In the genomic region with DNA sequence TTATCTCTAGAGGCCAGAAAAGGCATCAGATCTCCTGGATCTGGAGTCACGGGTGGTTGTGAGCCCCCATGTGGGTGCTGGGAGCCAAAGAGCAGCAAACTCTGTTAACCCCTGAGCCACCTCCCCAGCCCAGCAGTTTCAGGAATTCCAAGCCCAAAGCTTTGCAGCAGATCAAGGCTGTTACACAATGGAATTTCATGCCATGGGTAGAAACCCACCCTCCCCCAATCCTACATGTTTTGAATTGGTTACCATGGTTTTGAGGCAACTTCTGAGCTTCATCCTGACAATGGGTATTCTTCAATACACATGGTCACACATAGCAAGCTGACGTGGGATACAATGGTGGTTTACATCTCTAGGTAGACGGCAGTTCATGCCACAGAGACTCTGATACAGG, we compare ENCODE assay signal across 20 mouse cellular contexts. TPM values are rescaled to one million over a fixed set of nuclear protein-coding genes. Genes with fewer than 3 reads are reported as not detected.
DNase-seq lines count a peak whose midpoint lies in the region; ATAC-seq lines count a peak whose summit lies in the region.
"Had no signal": no experiment of that assay in that cellular context is flagged by ENCODE, and none has a peak within 500 bp of the region (broad histone marks: within the 10 kb centered on the region; RNA-seq: fewer than 3 reads in every experiment).

No protein-coding gene starts in this region.

- H3K4me1 ChIP-seq in forebrain, embryonic 12.5 days, result peaks cover 20% of the 10 kb centered on the region
- peaks cover 7% of the 10 kb centered on the region; the same call in 1 of the 2 replicates for H3K4me1 ChIP-seq in forebrain, embryonic 11.5 days (replicated peaks; ENCODE audit: control insufficient read depth, insufficient read depth, low read length)
- H3K4me1 ChIP-seq in midbrain, embryonic 10.5 days, result peaks cover 29% of the 10 kb centered on the region
- H3K4me1 ChIP-seq in midbrain, embryonic 15.5 days, result peaks cover 8% of the 10 kb centered on the region
- H3K4me1 ChIP-seq: heart, embryonic 15.5 days; intestine, embryonic 15.5 days had no signal

- DNase-seq in forebrain, embryonic 11.5 days (ENCODE audit: low spot score), result no peak
- DNase-seq in midbrain, embryonic 10.5 days (ENCODE audit: low spot score), result peak; percentile 50
- peak; percentile 29 for DNase-seq in embryo, embryonic 10 days (ENCODE audit: low spot score)
- peak; percentile 37 for DNase-seq in mesoderm, embryonic 11.5 days (ENCODE audit: low read depth, low spot score)
- no peak for DNase-seq in lung, adult 18-20 months
- DNase-seq: adrenal gland, postnatal 14 days; cerebellum, adult 11-12 months; cerebellum, adult 9-10 months; cerebellum, postnatal 25 days; gastrocnemius, postnatal 14 days; heart, adult 2 months had no signal

- ATAC-seq in forebrain, embryonic 12.5 days (ENCODE audit: low FRiP score), result no peak
- ATAC-seq in forebrain, embryonic 11.5 days (replicated peaks; ENCODE audit: low FRiP score), result no peak
- no peak for ATAC-seq in midbrain, embryonic 15.5 days (replicated peaks)
- ATAC-seq: activated CD4-positive, CD25-positive, alpha-beta regulatory T cell, adult 4 months; forebrain, embryonic 15.5 days; intestine, embryonic 15.5 days had no signal

- H3K9me3 ChIP-seq in forebrain, embryonic 12.5 days, result no peaks in the 10 kb centered on the region
- no peaks in the 10 kb centered on the region for H3K9me3 ChIP-seq in forebrain, embryonic 11.5 days (ENCODE audit: control insufficient read depth, low read length)
- no peaks in the 10 kb centered on the region for H3K9me3 ChIP-seq in midbrain, embryonic 10.5 days (replicated peaks)
- H3K9me3 ChIP-seq in midbrain, embryonic 15.5 days, result no peaks in the 10 kb centered on the region
- H3K9me3 ChIP-seq: embryonic facial prominence, embryonic 12.5 days; forebrain, embryonic 15.5 days; heart, embryonic 15.5 days; hindbrain, embryonic 12.5 days; intestine, embryonic 15.5 days had no signal

- no peaks in the 10 kb centered on the region for H3K36me3 ChIP-seq in forebrain, embryonic 12.5 days (replicated peaks)
- no peaks in the 10 kb centered on the region for H3K36me3 ChIP-seq in forebrain, embryonic 11.5 days (ENCODE audit: control insufficient read depth, insufficient read depth, low read length)
- no peaks in the 10 kb centered on the region for H3K36me3 ChIP-seq in midbrain, embryonic 10.5 days
- no peaks in the 10 kb centered on the region for H3K36me3 ChIP-seq in midbrain, embryonic 15.5 days (replicated peaks)
- H3K36me3 ChIP-seq: embryonic facial prominence, embryonic 12.5 days; forebrain, embryonic 15.5 days; heart, embryonic 15.5 days; hindbrain, embryonic 12.5 days; intestine, embryonic 15.5 days had no signal

- H3K4me2 ChIP-seq in forebrain, embryonic 12.5 days, result no peak overlapping the region
- no peak overlapping the region for H3K4me2 ChIP-seq in forebrain, embryonic 11.5 days (ENCODE audit: low read depth, low read length, severe bottlenecking)
- no peak overlapping the region for H3K4me2 ChIP-seq in midbrain, embryonic 15.5 days
- H3K4me2 ChIP-seq: embryonic facial prominence, embryonic 12.5 days; forebrain, embryonic 15.5 days; heart, embryonic 11.5 days; heart, embryonic 15.5 days; hindbrain, embryonic 12.5 days; intestine, embryonic 15.5 days had no signal

- 31% methylated on average over 3 of the region's 3 CpGs for WGBS in forebrain, embryonic 12.5 days
- WGBS in forebrain, embryonic 11.5 days, result 33% methylated on average over 3 of the region's 3 CpGs
- WGBS in midbrain, embryonic 10.5 days, result 25% methylated on average over 3 of the region's 3 CpGs
- WGBS in midbrain, embryonic 15.5 days, result 19% methylated on average over 3 of the region's 3 CpGs

- no peak overlapping the region for H3K9ac ChIP-seq in forebrain, embryonic 12.5 days
- H3K9ac ChIP-seq in forebrain, embryonic 11.5 days (ENCODE audit: low read length), result no peak overlapping the region
- no peak overlapping the region for H3K9ac ChIP-seq in midbrain, embryonic 15.5 days
- H3K9ac ChIP-seq: embryonic facial prominence, embryonic 12.5 days; forebrain, embryonic 15.5 days; heart, embryonic 15.5 days; hindbrain, embryonic 12.5 days; intestine, embryonic 15.5 days had no signal

- no peaks in the 10 kb centered on the region for H3K27me3 ChIP-seq in forebrain, embryonic 12.5 days
- H3K27me3 ChIP-seq in forebrain, embryonic 11.5 days (ENCODE audit: control insufficient read depth, insufficient read depth, low read length), result no peaks in the 10 kb centered on the region
- H3K27me3 ChIP-seq in midbrain, embryonic 10.5 days (ENCODE audit: low read depth, poor library complexity, severe bottlenecking), result no peaks in the 10 kb centered on the region
- H3K27me3 ChIP-seq in midbrain, embryonic 15.5 days (replicated peaks), result no peaks in the 10 kb centered on the region; the same call in 1 of the 2 replicates
- H3K27me3 ChIP-seq: embryonic facial prominence, embryonic 12.5 days; forebrain, embryonic 15.5 days; heart, embryonic 15.5 days; hindbrain, embryonic 12.5 days; intestine, embryonic 15.5 days had no signal

- 0 out of 2 replicates have a peak overlapping the region, but pooled peaks have one; percentile 8 for H3K27ac ChIP-seq in forebrain, embryonic 12.5 days
- H3K27ac ChIP-seq in forebrain, embryonic 11.5 days (ENCODE audit: low read depth, low read length), result no peak overlapping the region
- peak overlapping the region; percentile 61; the same call in 1 of the 2 replicates for H3K27ac ChIP-seq in midbrain, embryonic 10.5 days (replicated peaks)
- no peak overlapping the region for H3K27ac ChIP-seq in midbrain, embryonic 15.5 days
- H3K27ac ChIP-seq: embryonic facial prominence, embryonic 12.5 days; forebrain, embryonic 15.5 days; heart, adult 2 months; heart, embryonic 15.5 days; hindbrain, embryonic 12.5 days; intestine, embryonic 15.5 days had no signal

- H3K4me3 ChIP-seq in forebrain, embryonic 12.5 days (replicated peaks), result no peak overlapping the region
- H3K4me3 ChIP-seq in forebrain, embryonic 11.5 days (ENCODE audit: low read depth, low read length), result no peak overlapping the region
- H3K4me3 ChIP-seq in midbrain, embryonic 10.5 days, result no peak overlapping the region
- no peak overlapping the region for H3K4me3 ChIP-seq in midbrain, embryonic 15.5 days
- H3K4me3 ChIP-seq: embryonic facial prominence, embryonic 12.5 days; forebrain, embryonic 15.5 days; heart, adult 2 months; heart, embryonic 15.5 days; hindbrain, embryonic 12.5 days; intestine, embryonic 15.5 days had no signal

RNA-seq across cellular contexts. Expression of gene Tgfa, which starts 49.8 kb away (rescaled TPM):
- 3.0 and 4.3 TPM in 2 replicates for polyA plus RNA-seq in forebrain, embryonic 12.5 days (2016; fragmentation: Nextera tagmentation; extraction: Ambion mirVana)
- 1.7 and 1.9 TPM in 2 replicates for polyA plus RNA-seq in forebrain, embryonic 11.5 days (2014; fragmentation: Nextera tagmentation; extraction: Ambion mirVana)
- 1.3 and 1.4 TPM in 2 replicates for polyA plus RNA-seq in midbrain, embryonic 10.5 days (2016; fragmentation: Nextera tagmentation; extraction: Ambion mirVana)
- 11.2 and 13.2 TPM in 2 replicates for polyA plus RNA-seq in midbrain, embryonic 15.5 days (2015; fragmentation: Nextera tagmentation; extraction: Ambion mirVana)
- polyA plus RNA-seq: activated CD4-positive, CD25-positive, alpha-beta regulatory T cell, adult 4 months had no signal

Comparison
In these comparisons a context has a peak if more than half of its experiments do, and no peak if none do; other contexts are left out.
1. H3K27ac ChIP-seq: peak in forebrain, embryonic 12.5 days (single experiment) and midbrain, embryonic 10.5 days (single experiment); none in forebrain, embryonic 11.5 days (single experiment) and midbrain, embryonic 15.5 days (single experiment).
2. DNase-seq: peak in midbrain, embryonic 10.5 days (single experiment), embryo, embryonic 10 days (single experiment) and mesoderm, embryonic 11.5 days (single experiment); none in forebrain, embryonic 11.5 days (single experiment) and lung, adult 18-20 months (0 of 2).